ENCODE assay signal across 9 mouse cellular contexts in the genomic region with DNA sequence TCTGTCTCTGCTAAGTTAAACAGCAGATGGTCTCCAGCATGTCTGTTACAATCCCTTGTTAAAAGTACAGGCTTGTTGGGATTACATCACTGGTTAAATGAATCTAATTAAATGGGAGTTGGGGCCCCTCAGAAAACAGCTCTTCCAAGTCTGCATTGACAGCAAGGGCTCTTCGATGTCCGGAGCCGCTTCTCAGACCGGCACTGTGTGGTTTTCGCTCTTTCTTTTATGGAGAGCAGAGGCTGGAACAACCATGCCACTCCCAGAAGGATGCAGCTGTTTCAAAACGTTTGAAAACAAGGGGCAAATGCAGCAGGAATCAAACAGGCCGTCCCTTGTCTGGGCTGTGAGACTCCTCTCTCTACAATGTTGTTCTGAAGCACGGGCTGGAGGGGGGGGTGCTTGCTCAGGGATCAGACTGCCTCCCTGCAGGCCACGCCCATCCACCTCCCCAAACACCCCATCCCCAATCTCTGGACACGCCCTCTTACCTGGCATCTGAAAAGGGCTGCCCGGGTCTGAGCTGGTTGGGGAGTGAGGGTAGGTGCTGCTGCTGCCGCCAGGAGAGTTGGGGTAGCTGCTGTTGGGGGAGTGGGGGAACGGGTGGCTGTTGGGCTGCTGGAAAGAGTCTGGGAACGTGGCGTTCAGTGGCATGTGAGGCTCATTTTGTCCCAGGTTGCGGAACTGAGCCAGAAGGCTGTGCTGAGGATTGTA. TPM values are rescaled to one million over a fixed set of nuclear protein-coding genes. Genes with fewer than 3 reads are reported as not detected.
A peak's percentile ranks its signal among the peaks of the same experiment; 100 is the strongest.
DNase-seq lines count a peak whose midpoint lies in the region; ATAC-seq and TF ChIP-seq lines count a peak whose summit lies in the region.
"Had no signal": no experiment of that assay in that cellular context is flagged by ENCODE, and none has a peak within 500 bp of the region (broad histone marks: within the 10 kb centered on the region; RNA-seq: fewer than 3 reads in every experiment).

No protein-coding gene starts in this region.

- H3K9ac ChIP-seq in heart, adult 2 months (ENCODE audit: low read depth, low read length), result no peak overlapping the region
- no peak overlapping the region for H3K9ac ChIP-seq in embryonic facial prominence, embryonic 15.5 days
- H3K9ac ChIP-seq: heart, embryonic 13.5 days had no signal

- no peaks in the 10 kb centered on the region for H3K27me3 ChIP-seq in heart, adult 2 months (ENCODE audit: control insufficient read depth, insufficient read depth, low read length)
- H3K27me3 ChIP-seq in embryonic facial prominence, embryonic 15.5 days, result no peaks in the 10 kb centered on the region
- H3K27me3 ChIP-seq: heart, embryonic 13.5 days had no signal

- intact Hi-C loops in heart, adult 2 months (cut with DNase I), result no loop called here

- H3K79me2 ChIP-seq in heart, adult 2 months (replicated peaks; ENCODE audit: control insufficient read depth, insufficient read depth, low read length), result peaks cover 3% of the 10 kb centered on the region; the same call in 1 of the 2 replicates

- peak; percentile 63; the same call in 1 of the 2 replicates for ATAC-seq in embryonic facial prominence, embryonic 15.5 days (ENCODE audit: insufficient number of reproducible peaks, low FRiP score, low TSS enrichment, low read depth)

- peaks cover 7% of the 10 kb centered on the region for H3K4me1 ChIP-seq in heart, adult 2 months (ENCODE audit: control insufficient read depth, insufficient read depth, low read length)
- H3K4me1 ChIP-seq in embryonic facial prominence, embryonic 15.5 days, result peaks cover 46% of the 10 kb centered on the region

- peaks cover 7% of the 10 kb centered on the region for H3K36me3 ChIP-seq in heart, adult 2 months (ENCODE audit: control insufficient read depth, insufficient read depth, low read length)
- peaks cover 37% of the 10 kb centered on the region for H3K36me3 ChIP-seq in embryonic facial prominence, embryonic 15.5 days

- peak overlapping the region; percentile 29 for H3K4me2 ChIP-seq in embryonic facial prominence, embryonic 15.5 days (replicated peaks)
- H3K4me2 ChIP-seq: heart, embryonic 13.5 days had no signal

- no peak for TF ChIP-seq POLR2A in heart, adult 2 months (IDR thresholded peaks at IDR 0.05; ENCODE audit: insufficient read depth, low read depth, low read length)

- TF ChIP-seq CTCF in heart, adult 2 months (IDR thresholded peaks at IDR 0.05), result no peak

- WGBS in heart, adult 2 months, result 69% methylated on average over 16 of the region's 16 CpGs
- 21% methylated on average over 16 of the region's 16 CpGs for WGBS in embryonic facial prominence, embryonic 15.5 days

- no peaks in the 10 kb centered on the region for H3K9me3 ChIP-seq in embryonic facial prominence, embryonic 15.5 days (replicated peaks)
- H3K9me3 ChIP-seq: heart, embryonic 13.5 days had no signal

- peak in 1 of 2 experiments; percentile 39 for DNase-seq in heart, adult 2 months
- DNase-seq in heart, adult 8-10 months (ENCODE audit: low spot score), result no peak
- DNase-seq in layer of hippocampus, adult 8-10 months (ENCODE audit: low spot score in 2 of 2), result peak; percentile 25 to 27
- peak; percentile 80 for DNase-seq in retina, postnatal 1 day
- no peak for DNase-seq in thymus, postnatal 25 days
- no peak for DNase-seq in kidney, adult 11 months
- DNase-seq in adrenal gland, postnatal 36 days, result no peak

- no peak for TF ChIP-seq EP300 in heart, adult 2 months (IDR thresholded peaks at IDR 0.05; ENCODE audit: insufficient read depth, low read depth, low read length)

- H3K4me3 ChIP-seq in heart, adult 2 months, result no peak overlapping the region
- H3K4me3 ChIP-seq in embryonic facial prominence, embryonic 15.5 days (replicated peaks), result no peak overlapping the region
- H3K4me3 ChIP-seq: heart, embryonic 13.5 days had no signal

- peak overlapping the region; percentile 31 for H3K27ac ChIP-seq in heart, adult 2 months
- H3K27ac ChIP-seq in embryonic facial prominence, embryonic 15.5 days (replicated peaks), result peak overlapping the region; percentile 71
- H3K27ac ChIP-seq: heart, embryonic 13.5 days had no signal

RNA-seq across cellular contexts. Expression of gene Smad1, which starts 43.4 kb away (rescaled TPM):
- total RNA-seq in heart, adult 2 months (2021), result 10 to 100 TPM; 12.7 to 14.0 TPM
- 18.0 and 18.7 TPM in 2 replicates for polyA plus RNA-seq in heart, adult 2 months (2012; rRNA removed)
- total RNA-seq in heart, adult 8-10 months (2022), result 10 to 100 TPM; 11.2 to 17.7 (median 12.7) TPM
- polyA plus RNA-seq in embryonic facial prominence, embryonic 15.5 days (2015; fragmentation: Nextera tagmentation; extraction: Ambion mirVana), result 56.0 and 61.4 TPM in 2 replicates
- 10 to 100 TPM; 22.4 to 30.8 (median 24.9) TPM for total RNA-seq in layer of hippocampus, adult 8-10 months (2022)
- 10 to 100 TPM; 26.6 to 27.8 TPM for total RNA-seq in adrenal gland, postnatal 36 days (2021)

Comparison
In these comparisons a context has a peak if more than half of its experiments do, and no peak if none do; other contexts are left out.
1. DNase-seq: peak in layer of hippocampus, adult 8-10 months (2 of 2) and retina, postnatal 1 day (single experiment); none in heart, adult 8-10 months (single experiment), thymus, postnatal 25 days (single experiment), kidney, adult 11 months (single experiment) and adrenal gland, postnatal 36 days (0 of 2).